Mouse (Mus musculus) layer of hippocampus, adult 18-20 months (tissue): ENCODE data around the gene Commd9. TPM values are rescaled to one million over a fixed set of nuclear protein-coding genes. Genes with fewer than 3 reads are reported as not detected.

Source experiments
- DNase-seq, 2 experiments: peaks; one replicate each; pipeline ENCODE4 v3.0.0; 2022; ENCODE audit warnings: low spot score in 2 of 2
- total RNA-seq, 2 experiments: library from RNA; stranded (reverse); gene quantifications; 2 replicates each; pipeline ENCODE4 v1.2.3; 2021

Commd9 gene
- total RNA-seq, 2 experiments from 2014 or later, result 34.6 to 39.3 TPM

- no peak for DNase-seq
Observed at GRCm38 (mm10) chr2:101908773-101909172, 22.7 kb downstream of the Commd9 start.

GRCm38 (mm10) chr2:101909326-101910080 lies 23.5 kb downstream of the Commd9 start:
- no peak for DNase-seq

GRCm38 (mm10) chr2:101918518-101918917 lies 32.5 kb downstream of the Commd9 start:
- no peak for DNase-seq

- DNase-seq, result no peak
Observed at GRCm38 (mm10) chr2:101920136-101920554, 34.1 kb downstream of the Commd9 start.

- DNase-seq, result no peak
Observed at GRCm38 (mm10) chr2:101922302-101922701, 36.3 kb downstream of the Commd9 start.

GRCm38 (mm10) chr2:101923181-101923580 lies 37.1 kb downstream of the Commd9 start:
- no peak for DNase-seq

GRCm38 (mm10) chr2:101925183-101925582 lies 39.1 kb downstream of the Commd9 start:
- DNase-seq, result no peak

- DNase-seq, result no peak
Observed at GRCm38 (mm10) chr2:101925591-101926188, 39.6 kb downstream of the Commd9 start.

- no peak for DNase-seq
Observed at GRCm38 (mm10) chr2:101932169-101932936, 46.3 kb downstream of the Commd9 start.

GRCm38 (mm10) chr2:101933301-101933700 lies 47.3 kb downstream of the Commd9 start:
- no peak for DNase-seq

- DNase-seq, result no peak
Observed at GRCm38 (mm10) chr2:101935006-101935405, 49.0 kb downstream of the Commd9 start.

GRCm38 (mm10) chr2:101950716-101951520 lies 64.9 kb downstream of the Commd9 start:
- no peak for DNase-seq

Other genes with a start within 250 kb of the Commd9 start
- gene Rag1, start 236.7 kb upstream of the Commd9 start, total RNA-seq, result under 1 TPM; 0.20 to 0.30 TPM
- 10 to 100 TPM; 32.1 to 39.6 TPM for gene B230118H07Rik, start 236.7 kb upstream of the Commd9 start, total RNA-seq
- 10 to 100 TPM; 15.7 to 15.8 TPM for gene Traf6, start 207.8 kb upstream of the Commd9 start, total RNA-seq
- 1 to 10 TPM; 8.3 to 9.8 TPM for gene Prr5l, start 3.2 kb upstream of the Commd9 start, total RNA-seq